Mouse (Mus musculus): Measurements from ENCODE around the gene Rps23.

DNA sequence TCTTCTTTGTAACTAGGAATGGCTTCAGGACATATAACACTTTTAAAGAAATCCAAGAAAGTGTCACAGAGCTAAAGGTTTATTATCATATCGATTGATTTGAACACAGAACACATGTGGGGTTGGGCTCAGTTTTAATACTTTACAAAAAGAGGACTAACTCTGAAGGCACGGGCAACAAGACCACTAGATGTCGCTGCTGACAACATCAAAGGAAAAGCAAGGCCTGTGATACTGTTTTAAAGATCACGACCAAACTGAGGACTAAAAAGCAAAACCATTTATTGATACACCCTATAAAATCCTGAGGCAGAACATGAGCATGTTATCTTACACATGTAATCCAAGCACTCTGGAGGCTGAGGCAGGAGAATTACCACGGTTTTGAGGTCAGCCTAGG is 7.1 kb downstream of the Rps23 start:
- TF ChIP-seq CTCF (IDR thresholded peaks at IDR 0.05; ENCODE audit: control insufficient read depth, insufficient read depth, insufficient replicate concordance, low read depth, low read length) (no peak), POLR2A (IDR thresholded peaks at IDR 0.05; ENCODE audit: control insufficient read depth, low read depth, low read length) (no peak)
